Mouse (Mus musculus) midbrain, embryonic 11.5 days (tissue): ENCODE data around the gene Gm20662. TPM values are rescaled to one million over a fixed set of nuclear protein-coding genes. Genes with fewer than 3 reads are reported as not detected.

Experiments used
- ATAC-seq: fragments of 200-750 bp; cut with Nextera tagmentation; 2 replicates; pipeline ENCODE4 v1.8.0; 2017; ENCODE audit warnings: moderate TSS enrichment, moderate library complexity; ENCODE audit not compliant: low FRiP score
- DNase-seq: peaks from one replicate; pipeline ENCODE4 v3.0.0; 2015; ENCODE audit warnings: low spot score; ENCODE audit errors: missing footprints
- H3K27ac ChIP-seq: fragments of 300-500 bp; sonication (generic); 2 replicates; pipeline ENCODE4 v1.5.1; 2014; ENCODE audit warnings: low read depth, low read length
- H3K27me3 ChIP-seq: fragments of 300-500 bp; sonication (generic); 2 replicates; pipeline ENCODE4 v1.6.1; 2014; ENCODE audit warnings: mild to moderate bottlenecking, low read length, moderate library complexity, mixed read lengths; ENCODE audit not compliant: control insufficient read depth, insufficient read depth
- H3K36me3 ChIP-seq: fragments of 300-500 bp; sonication (generic); 2 replicates; pipeline ENCODE4 v1.6.1; 2014; ENCODE audit warnings: mild to moderate bottlenecking, low read length, moderate library complexity, mixed read lengths; ENCODE audit not compliant: control insufficient read depth, insufficient read depth
- H3K4me1 ChIP-seq: fragments of 300-500 bp; sonication (generic); 2 replicates; pipeline ENCODE4 v1.6.1; 2014; ENCODE audit warnings: low read length; ENCODE audit not compliant: control insufficient read depth, insufficient read depth
- H3K4me2 ChIP-seq: fragments of 300-500 bp; sonication (generic); 2 replicates; pipeline ENCODE4 v1.6.1; 2014; ENCODE audit warnings: mild to moderate bottlenecking, moderate library complexity
- H3K4me3 ChIP-seq: fragments of 300-500 bp; sonication (generic); 2 replicates; pipeline ENCODE4 v1.5.1; 2014; ENCODE audit warnings: low read depth, low read length
- H3K9ac ChIP-seq: fragments of 300-500 bp; sonication (generic); 2 replicates; pipeline ENCODE4 v1.6.1; 2014; ENCODE audit warnings: low read length
- H3K9me3 ChIP-seq: fragments of 300-500 bp; sonication (generic); 2 replicates; pipeline ENCODE4 v1.6.1; 2016; ENCODE audit warnings: low read length; ENCODE audit not compliant: control insufficient read depth
- WGBS: fragments of 180-500 bp; shearing (Covaris S2); extraction: QIAGEN DNeasy Blood & Tissue Kit; methylation state at CpG from one replicate; pipeline ENCODE4 v1.1.7; 2014; 5-methylcytosine and 5-hydroxymethylcytosine counted together
- polyA plus RNA-seq: library from polyadenylated mRNA; unstranded; fragments of >200 nt; fragmentation: Nextera tagmentation; extraction: Ambion mirVana; gene quantifications from 2 replicates; pipeline ENCODE4 v1.2.1, GENCODE M21; 2014

Gene Gm20662
- polyA plus RNA-seq, 1 experiment from 2014 or later, result 0.82 TPM

GRCm38 (mm10) chr9:108020741-108021140, 24.6 kb downstream of the Gm20662 start:
- H3K4me1 ChIP-seq, result no peaks in the 10 kb centered on the region
- DNase-seq, result no peak
- no peak overlapping the region for H3K4me3 ChIP-seq
- no peak overlapping the region for H3K27ac ChIP-seq
- H3K9me3 ChIP-seq, result no peaks in the 10 kb centered on the region
- no peak for ATAC-seq
- peaks cover 11% of the 10 kb centered on the region for H3K36me3 ChIP-seq
- WGBS, result 97% methylated on average over 1 of the region's 1 CpGs
- no peak overlapping the region for H3K4me2 ChIP-seq
- H3K27me3 ChIP-seq, result no peaks in the 10 kb centered on the region
- H3K9ac ChIP-seq, result no peak overlapping the region

- DNase-seq (no peak), ATAC-seq (no peak)
- 85% methylated on average over 3 of the region's 3 CpGs for WGBS
- Histone ChIP-seq H3K27ac (no peak overlapping the region), H3K4me1 (no peaks in the 10 kb centered on the region), H3K9me3 (no peaks in the 10 kb centered on the region), H3K27me3 (no peaks in the 10 kb centered on the region), H3K4me3 (no peak overlapping the region), H3K9ac (no peak overlapping the region), H3K4me2 (no peak overlapping the region), H3K36me3 (peaks cover 21% of the 10 kb centered on the region)
Observed at GRCm38 (mm10) chr9:108023216-108023615, 27.1 kb downstream of the Gm20662 start.

- no peak overlapping the region for H3K4me2 ChIP-seq
- H3K27me3 ChIP-seq, result no peaks in the 10 kb centered on the region
- no peak overlapping the region for H3K27ac ChIP-seq
- 94% methylated on average over 3 of the region's 3 CpGs for whole genome bisulfite sequencing
- no peak overlapping the region for H3K9ac ChIP-seq
- H3K36me3 ChIP-seq, result peaks cover 21% of the 10 kb centered on the region
- no peak for ATAC-seq
- no peaks in the 10 kb centered on the region for H3K9me3 ChIP-seq
- no peak overlapping the region for H3K4me3 ChIP-seq
- H3K4me1 ChIP-seq, result no peaks in the 10 kb centered on the region
- DNase-seq, result no peak
Observed at GRCm38 (mm10) chr9:108026584-108026983, 30.4 kb downstream of the Gm20662 start.

- Histone ChIP-seq H3K36me3 (peaks cover 26% of the 10 kb centered on the region), H3K4me2 (no peak overlapping the region), H3K4me3 (no peak overlapping the region), H3K27ac (no peak overlapping the region), H3K27me3 (no peaks in the 10 kb centered on the region), H3K9me3 (no peaks in the 10 kb centered on the region), H3K4me1 (no peaks in the 10 kb centered on the region), H3K9ac (no peak overlapping the region)
- no peak for DNase-seq
- 99% methylated on average over 3 of the region's 3 CpGs for WGBS
- no peak for ATAC-seq
Observed at GRCm38 (mm10) chr9:108027867-108028266, 31.7 kb downstream of the Gm20662 start.

- H3K4me1 ChIP-seq, result no peaks in the 10 kb centered on the region
- H3K9me3 ChIP-seq, result no peaks in the 10 kb centered on the region
- no peaks in the 10 kb centered on the region for H3K27me3 ChIP-seq
- no peak overlapping the region for H3K27ac ChIP-seq
- no peak overlapping the region for H3K4me2 ChIP-seq
- no peak for DNase-seq
- 85% methylated on average over 5 of the region's 5 CpGs for WGBS
- H3K36me3 ChIP-seq, result peaks cover 14% of the 10 kb centered on the region
- H3K9ac ChIP-seq, result no peak overlapping the region
- no peak overlapping the region for H3K4me3 ChIP-seq
- ATAC-seq, result no peak
Observed at GRCm38 (mm10) chr9:108032126-108032525, 36.0 kb downstream of the Gm20662 start.

GRCm38 (mm10) chr9:108035331-108036156, 39.4 kb downstream of the Gm20662 start:
- Histone ChIP-seq H3K27ac (no peak overlapping the region), H3K36me3 (peaks cover 5% of the 10 kb centered on the region), H3K9ac (no peak overlapping the region), H3K4me2 (no peak overlapping the region), H3K4me3 (no peak overlapping the region), H3K4me1 (no peaks in the 10 kb centered on the region), H3K27me3 (no peaks in the 10 kb centered on the region), H3K9me3 (no peaks in the 10 kb centered on the region)
- no peak for ATAC-seq
- WGBS, result 100% methylated on average over 2 of the region's 2 CpGs
- DNase-seq, result no peak

GRCm38 (mm10) chr9:108044751-108045492, 48.8 kb downstream of the Gm20662 start:
- Histone ChIP-seq H3K36me3 (peaks cover 15% of the 10 kb centered on the region), H3K4me3 (no peak overlapping the region), H3K9me3 (no peaks in the 10 kb centered on the region), H3K27ac (no peak overlapping the region), H3K4me1 (peaks cover 14% of the 10 kb centered on the region), H3K4me2 (no peak overlapping the region), H3K9ac (no peak overlapping the region), H3K27me3 (no peaks in the 10 kb centered on the region)
- no peak for DNase-seq
- WGBS, result 97% methylated on average over 8 of the region's 8 CpGs
- no peak for ATAC-seq

- no peak overlapping the region for H3K4me2 ChIP-seq
- H3K36me3 ChIP-seq, result peaks cover 14% of the 10 kb centered on the region
- no peak for ATAC-seq
- DNase-seq, result no peak
- H3K9me3 ChIP-seq, result no peaks in the 10 kb centered on the region
- WGBS, result 82% methylated on average over 4 of the region's 4 CpGs
- no peak overlapping the region for H3K27ac ChIP-seq
- H3K9ac ChIP-seq, result no peak overlapping the region
- peaks cover 14% of the 10 kb centered on the region for H3K4me1 ChIP-seq
- no peak overlapping the region for H3K4me3 ChIP-seq
- no peaks in the 10 kb centered on the region for H3K27me3 ChIP-seq
Observed at GRCm38 (mm10) chr9:108046582-108046981, 50.4 kb downstream of the Gm20662 start.
